Mouse (Mus musculus) liver, adult 2 months (tissue): ENCODE measurements around the gene Shisal2b.

Experiments
- CTCF ChIP-seq: fragments of 200-500 bp; IDR thresholded peaks from 2 replicates; pipeline ENCODE4 v1.5.1; 2011; ENCODE audit warnings: low read depth, low read length, control low read depth
- POLR2A ChIP-seq: fragments of 200-500 bp; IDR thresholded peaks from 2 replicates; pipeline ENCODE4 v1.6.1; 2011; ENCODE audit warnings: low read length, control low read depth; ENCODE audit not compliant: insufficient read depth; ENCODE audit errors: extremely low read depth

- TF ChIP-seq CTCF: peak; percentile 35
- no peak for TF ChIP-seq POLR2A
Observed at GRCm38 (mm10) chr13:104805681-104806080, 58.0 kb downstream of the Shisal2b start.
